Mouse (Mus musculus) heart, postnatal 0 days (tissue): ENCODE data around the gene Hoxc12.

ENCODE experiments used
- CTCF ChIP-seq: IDR thresholded peaks from 2 replicates; pipeline ENCODE4 v1.5.1; 2016; ENCODE audit warnings: antibody characterized with exemption, control low read depth, low read depth
- EP300 ChIP-seq: IDR thresholded peaks from 2 replicates; pipeline ENCODE4 v1.6.1; 2016; ENCODE audit warnings: antibody characterized with exemption, low read depth

DNA sequence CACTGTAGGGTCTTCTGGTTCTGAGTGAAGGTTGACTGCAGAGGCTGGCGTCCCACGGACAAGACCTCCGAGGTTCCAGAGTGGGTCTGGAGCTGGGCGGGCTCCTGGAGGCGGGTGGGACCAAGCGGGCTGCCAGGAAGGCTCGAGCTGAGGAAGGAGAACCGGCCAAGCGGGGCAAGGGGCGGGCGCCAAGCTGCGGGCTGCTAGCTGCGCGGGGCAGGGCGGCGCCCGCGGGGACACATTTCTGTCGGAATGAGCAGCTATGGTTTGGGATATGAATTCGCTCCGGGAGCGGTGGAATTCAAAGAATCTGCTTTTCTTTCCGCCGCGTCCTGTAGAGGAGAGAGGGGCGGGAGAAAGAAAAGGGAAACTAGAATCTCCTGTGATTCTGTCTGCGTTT is 1.7 kb upstream of the Hoxc12 start:
- no peak for TF ChIP-seq CTCF
- TF ChIP-seq EP300: no peak
